Mouse (Mus musculus) urinary bladder, postnatal 10 days (tissue): Measurements from ENCODE around the gene Cbx4.

ENCODE experiments used
- DNase-seq: peaks from one replicate; pipeline ENCODE4 v3.0.0; 2022; ENCODE audit warnings: low spot score

The Cbx4 gene

DNA sequence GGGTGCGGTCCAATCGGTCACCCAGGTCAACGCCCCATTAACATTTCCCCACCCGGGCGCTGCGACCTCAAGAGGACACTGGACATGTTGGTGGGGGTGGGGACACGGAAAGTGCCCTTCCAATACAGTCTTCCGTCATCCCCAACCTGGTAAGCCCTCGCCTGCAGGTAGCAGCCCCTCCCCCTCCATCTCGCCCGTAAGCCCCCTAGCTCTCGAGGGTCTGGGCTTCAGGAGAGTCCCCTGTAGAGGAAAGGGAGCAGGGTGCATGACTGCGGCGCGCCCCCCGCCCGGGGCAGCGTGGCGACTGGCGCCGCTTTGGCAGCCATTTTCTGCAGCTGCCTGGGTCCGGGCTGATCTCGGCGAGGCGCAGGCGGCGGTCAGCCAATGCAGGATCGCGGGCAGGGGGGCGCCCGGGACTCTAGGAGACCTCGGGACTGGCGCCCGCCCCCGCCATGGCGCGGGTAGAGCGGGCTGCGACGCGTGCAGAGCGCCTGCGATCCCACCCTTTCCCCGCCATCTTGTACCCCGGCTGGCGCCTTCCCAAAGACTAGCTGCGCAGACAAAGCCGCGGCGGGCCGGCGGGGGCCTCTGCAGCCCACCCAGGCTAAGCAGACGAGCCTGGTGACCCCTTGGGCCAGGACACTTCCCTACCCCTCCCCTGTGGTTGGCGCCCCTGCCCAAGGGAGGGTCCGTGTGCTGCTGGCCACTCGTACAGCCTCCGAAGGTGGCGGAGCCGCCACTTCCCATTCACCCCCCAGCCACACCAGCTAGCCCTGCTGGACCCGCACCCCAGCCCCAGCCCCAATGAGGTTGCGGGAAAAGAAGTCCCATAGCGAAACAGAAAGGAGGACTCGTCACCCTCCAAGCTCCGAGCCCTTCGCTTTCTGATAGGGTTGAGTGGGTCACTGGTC, 29.5 kb downstream of the Cbx4 start:
- DNase-seq = no peak

DNA sequence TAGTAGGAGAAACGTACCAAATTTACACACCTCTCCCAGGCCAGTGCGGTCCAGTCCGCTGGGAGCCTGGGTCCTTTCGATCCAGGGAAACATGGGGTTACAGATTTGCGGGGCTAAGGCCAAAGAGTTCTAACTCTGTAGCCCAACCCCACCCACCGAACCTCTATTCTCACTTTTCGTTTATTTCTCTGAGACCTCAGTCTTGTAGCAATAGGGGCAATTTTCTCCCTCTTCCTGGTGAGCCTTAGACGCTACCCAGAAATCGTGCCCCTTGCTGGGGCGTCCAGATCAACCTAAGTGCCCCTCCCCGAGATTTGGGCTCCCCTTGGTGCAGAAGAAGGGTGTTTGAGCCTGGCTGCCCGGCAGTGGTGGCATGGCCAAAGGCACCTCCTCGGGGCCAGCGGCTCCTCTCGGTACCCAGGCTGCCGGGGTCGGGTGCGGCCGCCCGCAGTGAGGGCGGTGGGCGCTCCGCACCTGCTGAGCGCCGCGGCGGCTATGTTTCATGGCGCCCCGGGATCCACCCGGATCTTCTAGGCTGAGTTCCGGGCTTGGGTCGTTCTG, 30.4 kb downstream of the Cbx4 start:
- no peak for DNase-seq

DNA sequence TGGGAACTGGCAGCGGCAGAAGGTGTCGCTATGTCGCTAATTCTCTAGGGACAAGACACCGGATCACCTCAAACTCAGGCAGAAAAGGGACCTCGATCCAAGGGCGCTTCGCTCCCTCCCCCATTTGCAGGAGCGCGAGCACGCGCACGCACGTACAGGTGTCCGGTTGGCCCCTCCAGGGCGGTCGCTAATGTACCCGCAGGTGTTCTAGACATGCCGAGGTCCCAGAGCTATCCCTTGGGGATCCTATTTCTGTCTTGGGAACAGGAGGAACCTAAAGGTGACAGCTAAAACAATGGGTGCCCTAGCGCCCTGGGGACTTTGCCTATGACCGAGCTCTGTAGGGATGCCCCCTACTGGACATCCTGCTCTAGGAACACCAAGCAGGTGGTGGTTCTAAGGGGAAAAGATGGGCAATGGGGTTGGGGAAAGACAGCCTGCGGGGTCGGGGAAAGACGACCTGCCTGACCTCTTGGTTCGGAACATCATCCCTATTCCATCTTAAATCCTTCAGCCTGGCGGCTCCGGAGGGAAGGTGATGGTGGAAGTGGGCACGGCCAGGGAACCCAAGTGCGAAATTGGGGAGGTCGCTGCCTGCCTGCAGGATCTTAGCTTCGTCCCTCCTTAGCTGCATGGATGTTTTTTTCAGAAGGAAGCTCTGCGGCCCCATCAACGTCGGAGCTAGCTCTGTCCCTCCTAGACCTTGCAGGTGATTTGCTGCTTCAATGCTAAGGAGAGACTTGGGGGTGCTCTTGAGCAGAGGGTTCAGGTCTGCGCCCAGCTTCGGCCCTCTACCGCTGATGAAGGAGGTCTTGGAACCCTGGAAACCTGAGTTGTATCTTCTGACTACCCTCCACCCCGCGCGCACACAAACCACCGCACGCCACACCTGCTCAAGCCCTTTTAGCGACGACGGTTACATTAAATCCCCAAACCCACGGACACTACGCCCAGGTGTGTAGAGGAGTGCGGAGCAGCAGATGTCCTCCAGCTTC, 31.4 kb downstream of the Cbx4 start:
- no peak for DNase-seq

DNA sequence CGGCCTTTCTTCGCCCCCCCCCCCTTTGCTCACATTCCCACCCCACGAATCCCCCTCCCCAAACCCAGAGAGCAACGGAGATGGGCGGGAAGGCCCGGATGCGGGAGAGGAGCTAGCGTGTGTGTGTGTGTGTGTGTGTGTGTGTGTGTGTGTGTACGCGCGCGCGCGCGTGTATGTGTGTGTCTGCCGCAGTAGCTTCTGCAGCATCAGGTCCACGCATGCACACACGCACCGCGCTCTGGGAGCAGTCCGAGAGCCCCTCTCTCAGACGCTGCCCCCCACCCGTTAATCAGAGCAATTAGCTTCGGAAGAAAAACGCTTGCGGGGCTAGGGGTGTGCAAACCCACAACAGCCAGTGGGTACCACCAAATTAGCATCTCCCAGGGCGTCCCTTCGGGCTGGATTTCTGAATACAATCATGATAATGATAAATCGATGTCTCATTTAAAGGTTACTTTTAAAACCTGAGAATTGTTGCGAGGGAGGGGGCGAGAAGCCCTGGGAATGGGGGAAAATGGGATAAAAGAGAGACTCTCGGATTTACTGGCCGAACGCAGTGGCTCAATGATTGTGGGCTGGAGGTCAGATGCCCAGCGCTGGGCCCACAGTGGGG, 32.2 kb downstream of the Cbx4 start:
- no peak for DNase-seq

DNA sequence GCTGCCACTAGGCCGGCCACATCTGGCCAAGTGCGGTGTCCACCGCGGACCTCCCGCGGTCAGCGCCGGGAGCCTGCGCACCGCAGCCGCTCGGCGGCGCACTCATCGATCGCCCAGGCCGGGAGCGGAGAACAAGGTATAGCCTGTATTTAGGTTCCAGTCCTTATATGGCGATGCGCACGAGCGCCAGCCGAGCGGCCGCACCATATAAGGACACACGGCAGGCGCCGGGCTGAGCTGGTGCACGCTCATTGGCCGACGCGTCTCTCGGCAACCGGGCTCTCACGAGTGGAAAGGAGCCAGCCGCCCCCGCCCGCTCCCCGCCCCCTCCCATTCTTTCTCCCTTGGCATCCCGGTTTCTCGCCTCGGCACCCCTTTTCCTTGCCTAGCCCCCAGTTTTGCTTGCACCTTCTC, 32.8 kb downstream of the Cbx4 start:
- no peak for DNase-seq

DNA sequence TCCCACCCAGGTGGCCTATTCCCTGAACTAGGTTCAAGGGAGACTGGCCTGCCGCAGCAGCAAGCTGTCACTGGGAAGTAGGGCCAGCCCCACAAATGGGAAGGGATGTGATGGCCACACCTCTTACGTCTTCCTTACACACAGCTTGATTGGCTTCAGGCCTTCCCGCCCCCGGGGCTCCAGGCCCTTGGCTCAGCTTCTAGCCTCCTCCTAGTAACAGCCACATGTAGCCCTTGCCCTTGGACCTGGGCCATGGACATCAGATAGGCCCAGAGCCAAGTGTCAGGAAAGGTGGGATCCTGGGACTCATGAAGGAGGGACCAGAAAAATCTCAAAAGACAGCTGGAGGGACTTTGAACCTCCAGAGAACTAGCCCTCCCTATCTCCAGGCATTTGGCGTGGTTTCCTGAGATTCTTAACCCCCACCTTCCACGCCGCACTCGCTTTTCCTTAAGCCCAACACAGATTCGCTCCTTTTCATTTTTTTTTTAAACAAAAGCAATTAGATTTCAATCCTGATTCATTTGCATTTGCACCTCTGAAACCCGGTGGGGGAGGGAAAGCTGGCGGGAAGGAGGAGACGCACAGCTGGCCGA, 33.3 kb downstream of the Cbx4 start:
- DNase-seq = no peak

DNA sequence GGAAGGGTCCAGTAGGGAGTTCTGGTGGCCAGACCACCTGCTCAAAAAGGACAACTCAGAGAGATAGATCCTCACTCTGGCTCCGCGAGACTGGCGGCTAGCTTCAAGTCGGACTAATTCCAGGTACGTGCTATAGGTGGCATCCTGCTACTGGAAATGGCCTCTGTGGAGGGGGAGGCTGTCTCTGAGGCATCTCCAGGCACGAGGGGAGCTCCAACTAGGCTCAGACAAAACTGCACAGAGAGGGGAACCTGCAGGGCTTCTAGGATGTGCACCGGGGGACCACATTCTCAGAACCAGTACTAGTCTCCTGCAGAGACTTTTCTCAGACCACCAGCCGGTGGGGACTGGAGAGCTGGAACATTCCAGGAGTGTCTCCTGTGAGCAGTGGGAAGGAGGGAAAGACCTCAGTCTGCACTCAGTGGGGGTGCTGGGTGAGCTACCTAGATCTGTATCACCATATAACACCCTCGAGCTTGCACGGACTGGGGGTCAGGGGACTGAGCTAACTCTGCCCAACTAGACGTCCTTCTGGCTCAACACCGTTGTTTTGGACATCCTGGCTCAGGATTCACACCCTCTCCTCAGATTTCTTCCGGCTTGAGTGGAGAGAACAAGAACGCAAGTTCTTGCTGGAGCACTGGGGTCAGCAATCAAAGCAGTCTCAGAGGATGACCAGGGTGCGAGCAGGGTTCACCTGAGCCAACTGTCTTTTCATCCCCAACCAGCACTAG, 33.9 kb downstream of the Cbx4 start:
- DNase-seq = no peak

DNA sequence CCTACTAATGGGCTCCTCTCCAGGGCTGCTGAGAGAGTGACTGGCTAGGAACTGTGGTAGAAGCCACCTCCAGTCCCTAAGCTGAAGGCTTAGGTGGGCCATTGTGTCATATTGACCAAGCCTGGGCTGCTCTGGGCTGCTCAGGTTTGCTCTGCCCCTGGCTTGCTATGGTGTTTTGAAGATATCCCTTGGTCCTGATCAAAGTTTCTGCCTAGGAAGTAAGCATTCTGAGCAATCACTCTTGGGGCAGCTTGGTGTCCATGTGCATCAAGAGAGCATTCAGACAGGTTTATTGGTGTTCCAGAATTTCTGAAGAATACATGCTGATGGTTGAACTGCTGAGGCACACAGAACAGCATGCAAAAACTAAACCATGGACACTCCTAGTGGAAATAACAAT, 34.6 kb downstream of the Cbx4 start:
- DNase-seq = no peak

DNA sequence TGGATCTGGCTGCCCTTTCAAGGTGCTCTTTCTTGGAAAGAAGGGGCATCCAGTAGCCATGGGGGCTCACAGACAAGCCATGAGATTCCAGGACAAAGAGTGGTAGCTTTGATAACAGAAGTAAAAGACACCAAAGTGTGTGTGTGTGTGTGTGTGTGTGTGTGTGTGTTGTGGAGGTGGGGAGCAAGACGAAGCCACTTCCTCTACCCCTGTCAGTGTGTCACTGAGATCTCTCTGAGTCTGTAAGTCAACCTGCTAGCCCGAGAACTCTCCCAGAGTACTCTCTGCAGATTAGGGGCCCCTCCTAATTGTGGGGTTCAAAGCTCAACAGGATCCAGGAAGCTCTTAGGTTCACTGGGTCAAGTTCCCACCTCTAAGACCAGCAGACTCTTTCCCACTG, 35.7 kb downstream of the Cbx4 start:
- DNase-seq = no peak

DNA sequence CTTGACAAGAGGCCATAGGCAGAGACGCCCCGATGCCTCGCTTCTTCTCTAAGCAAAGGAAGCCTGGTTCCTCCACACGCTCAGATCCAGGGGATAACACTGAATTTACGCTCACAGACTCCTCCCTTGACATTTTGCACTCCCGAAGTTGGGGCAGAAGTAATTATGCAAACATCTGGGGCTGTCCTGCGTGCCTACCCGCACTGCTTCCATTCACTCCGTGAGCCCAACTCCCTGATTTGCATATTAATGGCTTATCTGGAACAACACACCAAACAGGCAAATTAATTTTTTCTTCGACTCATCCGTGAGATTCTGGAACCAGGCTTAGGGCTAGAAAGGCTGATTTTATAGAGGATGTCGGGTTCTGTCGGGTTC, 37.9 kb downstream of the Cbx4 start:
- no peak for DNase-seq

DNA sequence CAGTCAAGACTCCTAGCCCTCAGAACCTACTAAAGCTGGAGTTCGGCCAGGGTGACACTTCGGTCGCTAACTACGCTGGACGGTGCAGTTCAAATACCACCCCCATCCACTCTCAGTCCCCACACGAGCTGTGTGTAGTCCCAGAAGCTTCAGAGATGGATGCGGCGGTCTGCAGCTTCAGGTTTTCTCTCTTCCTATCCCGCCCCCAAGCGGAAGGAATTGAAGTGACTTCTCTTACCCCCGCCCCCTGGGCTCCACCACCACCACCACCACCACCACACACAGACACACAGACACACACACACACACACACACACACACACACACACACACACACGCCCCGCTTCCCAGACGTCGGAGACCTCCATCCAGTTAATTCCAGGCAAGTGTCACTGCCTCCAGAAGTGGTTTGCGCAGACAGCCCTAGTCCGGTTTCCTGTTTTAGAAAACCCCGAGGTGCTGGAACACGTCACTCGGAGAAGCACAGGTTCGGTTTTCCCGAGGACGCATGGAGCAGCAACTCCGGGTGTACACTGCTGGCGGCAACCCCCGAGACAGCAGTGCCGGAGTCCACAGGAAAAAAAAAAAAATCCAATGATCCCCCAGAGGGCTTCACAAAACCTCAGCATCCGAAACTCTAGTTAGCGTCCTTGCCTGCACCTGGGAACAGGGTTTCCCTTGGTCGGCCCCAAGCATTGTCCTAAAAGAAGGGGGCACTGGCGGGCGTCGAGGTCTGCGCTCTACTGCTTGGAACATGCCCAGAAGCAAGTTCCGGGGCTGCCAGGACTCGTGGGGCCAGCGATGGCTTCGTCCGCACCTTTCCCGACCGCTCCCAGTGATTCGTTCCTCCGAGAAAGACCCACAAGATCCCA, 38.5 kb downstream of the Cbx4 start:
- no peak for DNase-seq

DNA sequence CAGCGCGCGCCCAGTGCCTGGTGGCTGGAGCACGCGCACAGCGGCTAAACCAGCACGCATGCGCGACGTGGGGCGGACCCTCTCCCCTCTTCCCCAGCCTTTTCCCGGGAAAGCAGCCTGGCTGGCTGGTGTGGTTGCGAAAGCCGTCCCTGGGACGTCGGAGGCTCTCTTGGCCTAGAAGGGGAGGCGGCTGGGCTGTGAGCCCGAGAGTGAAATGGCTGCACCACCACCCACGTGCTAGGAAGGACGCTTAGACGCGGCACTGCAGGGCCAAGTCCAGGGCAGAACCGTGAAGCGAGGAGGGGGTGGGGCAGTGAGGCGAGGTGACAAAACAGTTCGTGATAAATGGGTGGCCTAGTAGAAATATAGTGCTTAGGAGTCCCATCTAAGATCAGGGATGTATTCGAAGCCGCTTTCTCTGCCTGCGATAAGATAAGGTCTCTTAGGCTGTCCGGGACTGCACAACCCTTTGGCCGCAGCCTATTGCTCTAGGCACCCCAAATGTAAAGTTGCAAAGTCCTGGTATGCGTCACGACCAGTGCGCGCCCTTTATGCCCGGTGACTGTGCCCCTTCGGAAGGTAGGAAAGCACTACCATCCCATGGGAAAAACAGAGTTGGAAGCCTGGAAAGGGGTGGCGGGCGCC, 39.3 kb downstream of the Cbx4 start:
- DNase-seq = no peak

DNA sequence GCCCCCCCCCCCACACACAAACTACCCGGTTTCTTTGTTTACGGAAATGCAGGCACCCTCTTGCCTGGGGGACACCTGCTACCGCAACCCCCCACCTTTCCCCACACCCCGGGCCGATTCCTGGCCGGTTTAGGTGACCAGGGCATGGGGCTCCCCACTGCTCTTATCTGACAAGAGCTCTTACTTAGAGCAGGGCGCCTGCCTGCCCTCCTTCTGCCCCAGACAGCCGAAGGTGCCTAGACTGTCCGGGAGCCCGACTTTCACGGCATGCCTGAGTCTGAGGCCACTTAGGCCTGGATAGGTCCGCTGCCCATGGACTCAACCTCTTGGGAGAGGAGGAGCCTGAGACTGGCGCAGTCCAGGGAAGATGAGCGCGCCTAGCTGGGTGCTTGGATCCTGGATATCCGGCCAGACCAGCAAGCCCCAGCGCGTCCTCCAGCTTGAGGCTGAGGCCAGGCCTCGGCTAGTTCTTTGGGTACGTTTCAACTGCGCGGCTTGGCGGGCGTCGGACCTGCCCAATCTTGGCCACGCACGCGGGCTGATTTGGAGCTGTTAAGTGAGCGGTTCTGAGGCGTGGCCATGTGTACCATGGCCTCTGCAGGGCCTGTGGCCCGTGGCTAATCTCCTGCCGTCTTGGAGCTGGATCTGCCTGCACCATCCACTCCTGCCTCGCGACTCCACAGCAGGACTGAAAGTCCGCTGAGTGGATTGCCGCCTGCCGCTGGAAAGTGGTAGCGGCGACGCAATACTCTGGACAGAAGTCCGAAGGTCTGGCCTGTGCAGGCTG, 41.3 kb downstream of the Cbx4 start:
- no peak for DNase-seq

DNA sequence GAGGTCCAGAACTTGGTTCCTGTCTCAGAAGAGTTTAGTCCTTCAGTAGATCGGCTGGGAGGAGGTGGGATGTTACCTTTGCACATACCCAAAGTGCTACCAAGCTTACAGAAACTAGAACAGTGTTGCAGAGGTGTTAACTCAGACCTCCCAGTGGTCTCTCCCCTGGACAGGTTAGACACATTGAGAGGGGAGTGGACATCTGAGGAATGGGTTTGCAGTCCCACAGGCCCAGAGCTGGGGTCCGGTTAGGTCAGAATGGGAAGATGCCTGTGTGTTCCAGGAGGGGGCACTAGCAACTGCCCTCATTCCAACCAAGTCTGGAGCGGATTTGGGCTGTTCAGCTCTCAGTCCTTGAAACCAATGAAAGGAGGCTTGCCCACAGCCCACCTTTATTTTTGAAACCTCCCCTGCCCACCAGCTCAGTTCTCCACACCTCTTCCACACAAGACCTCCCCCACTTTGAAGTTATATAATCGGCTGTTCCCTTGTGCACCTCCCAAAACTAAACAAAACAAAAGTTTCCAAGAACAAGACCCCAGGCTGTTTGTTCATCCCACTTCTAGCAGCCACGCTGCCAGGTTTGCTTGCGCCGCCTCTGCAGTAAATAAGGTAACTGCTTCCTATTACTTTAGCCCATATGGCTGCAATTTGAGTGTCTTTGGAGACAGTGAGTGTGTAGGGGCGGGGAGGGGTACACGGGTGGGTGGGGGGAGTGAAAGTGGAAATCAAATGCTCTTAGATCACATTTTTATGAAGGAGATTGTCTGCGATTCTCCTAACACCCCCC, 42.1 kb downstream of the Cbx4 start:
- DNase-seq = no peak

DNA sequence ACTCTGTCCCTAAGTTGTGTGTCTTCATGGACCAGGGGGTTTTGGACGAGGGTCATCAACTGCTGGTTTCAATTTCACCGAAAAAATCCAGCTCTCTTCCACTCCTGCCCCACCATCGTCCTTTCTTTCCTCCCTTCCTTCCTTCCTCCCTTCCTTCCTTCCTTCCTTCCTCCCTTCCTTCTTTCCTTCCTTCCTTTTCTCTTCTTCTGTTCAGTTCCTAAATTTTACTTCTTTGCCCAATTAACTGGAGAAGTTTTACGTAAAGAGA, 42.8 kb downstream of the Cbx4 start:
- no peak for DNase-seq

DNA sequence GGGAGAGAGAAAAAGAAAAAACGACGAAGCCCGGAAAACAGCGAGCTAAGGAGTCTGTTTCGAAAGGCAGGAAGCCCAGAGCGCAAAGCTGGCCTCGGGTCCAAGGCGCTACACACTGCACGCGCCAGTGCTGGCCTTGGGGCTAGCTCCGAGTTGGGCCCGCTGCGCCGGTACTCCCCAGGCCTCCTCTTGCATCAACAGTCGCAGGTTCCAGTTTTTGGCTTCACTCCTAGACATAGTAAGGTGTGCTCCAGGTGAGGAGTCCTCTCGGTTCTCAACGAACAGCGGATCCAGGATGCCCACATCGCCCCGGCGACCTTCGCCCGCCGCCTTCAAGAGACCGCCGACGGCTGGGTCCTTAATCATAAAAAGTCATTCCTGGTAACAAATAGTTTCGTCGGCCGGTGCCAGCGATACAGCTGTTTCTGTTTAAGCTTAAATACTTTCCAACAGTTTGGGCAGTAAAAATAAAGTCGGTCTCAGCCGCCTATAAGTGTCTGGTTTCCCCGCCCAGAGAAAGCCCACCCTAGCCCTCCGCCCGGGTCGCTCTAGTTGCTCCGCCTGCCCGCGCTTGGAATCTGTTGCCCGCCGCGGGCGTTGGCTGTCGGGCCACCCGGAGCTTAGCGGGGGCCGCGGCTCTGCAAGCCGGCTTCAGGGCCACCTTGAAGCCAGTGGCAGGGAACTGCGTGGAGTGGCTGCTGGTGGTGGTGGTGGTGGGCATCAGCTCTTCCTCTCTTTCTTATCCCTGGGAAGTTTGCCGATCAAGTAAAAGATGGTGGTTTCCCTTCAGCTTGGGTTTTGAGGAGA, 43.4 kb downstream of the Cbx4 start:
- no peak for DNase-seq

DNA sequence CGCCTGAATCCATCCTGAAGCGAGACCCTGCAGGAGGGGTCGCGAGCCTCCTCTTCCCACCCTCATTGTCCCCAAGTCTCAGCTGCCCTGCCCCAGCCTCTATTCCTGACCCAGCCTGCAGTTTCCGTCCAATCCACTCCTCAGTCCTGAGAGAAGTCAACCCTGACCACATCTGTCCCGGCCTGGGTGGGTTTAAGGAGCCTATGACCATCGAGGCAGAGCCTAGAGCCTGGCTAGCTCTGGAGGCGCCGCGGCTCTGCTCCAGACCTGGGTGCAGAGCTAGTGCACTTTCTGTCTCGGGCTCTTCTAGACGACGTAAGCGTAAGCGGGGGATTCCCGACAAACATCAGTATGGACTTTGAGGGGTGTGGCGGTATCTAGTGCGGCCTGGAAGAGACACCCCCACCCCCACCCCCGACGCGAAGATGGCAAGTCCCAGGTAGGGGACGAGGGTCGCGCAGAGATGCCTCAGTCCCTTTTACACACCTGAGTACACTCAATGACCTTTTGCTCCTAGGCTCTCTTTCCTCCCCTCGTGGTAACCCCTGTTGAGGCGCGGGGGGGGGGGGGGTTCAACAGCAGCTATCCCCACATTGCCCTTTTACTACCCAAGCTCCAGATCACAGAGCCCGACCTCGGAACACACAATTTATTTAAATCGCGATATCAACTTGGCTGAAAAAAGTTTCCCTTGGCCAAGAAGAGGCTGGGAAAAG, 44.1 kb downstream of the Cbx4 start:
- DNase-seq = no peak
